Mouse (Mus musculus) heart, adult 2 months (tissue): ENCODE data around the gene Tmem81.

ENCODE experiments used
- CTCF ChIP-seq: fragments of 200-600 bp; IDR thresholded peaks from 2 replicates; pipeline ENCODE4 v1.8.1; 2022; ENCODE audit warnings: antibody characterized with exemption, mild to moderate bottlenecking, moderate library complexity
- POLR2A ChIP-seq: fragments of 200-500 bp; IDR thresholded peaks from 2 replicates; pipeline ENCODE4 v1.6.1; 2011; ENCODE audit warnings: mild to moderate bottlenecking, low read depth, low read length, control low read depth; ENCODE audit not compliant: insufficient read depth

GRCm38 (mm10) chr1:132472537-132472936 lies 33.5 kb upstream of the Tmem81 start:
- TF ChIP-seq CTCF (peak; percentile 42), POLR2A (no peak)
